In genomic region chr6:33059735-33060576, GRCm38 (mm10) we compare ENCODE assay signal across 8 mouse cellular contexts. TPM values are rescaled to one million over a fixed set of nuclear protein-coding genes. Genes with fewer than 3 reads are reported as not detected.
DNase-seq lines count a peak whose midpoint lies in the region; ATAC-seq and TF ChIP-seq lines count a peak whose summit lies in the region.

Gene Chchd3 (minus strand): TSS chr6:33060260.

- H3K4me3 ChIP-seq in CH12.LX (replicated peaks in 1 of 3; ENCODE audit: low read depth in 2 of 3, low read length in 2 of 3, poor library complexity in 1 of 3), result peak within 1 kb of the TSS; percentile 89 to 93 (median 89)
- H3K4me3 ChIP-seq in forebrain, embryonic 11.5 days (ENCODE audit: low read depth, low read length), result peak within 1 kb of the TSS; percentile 90
- H3K4me3 ChIP-seq in heart, embryonic 16.5 days (ENCODE audit: low read length), result peak within 1 kb of the TSS; percentile 93
- peak within 1 kb of the TSS; percentile 98 for H3K4me3 ChIP-seq in liver, embryonic 15.5 days (replicated peaks)
- peak within 1 kb of the TSS; percentile 92 for H3K4me3 ChIP-seq in neural tube, embryonic 12.5 days

- dilution Hi-C loops in CH12.LX (cut with MboI; ENCODE audit: extremely low pct_ligation_motif_present, extremely low pct_unique_long_range_greater_than_20kb, low sequenced_read_pairs), result no loop called here

- peak; percentile 84 for TF ChIP-seq POLR2A in CH12.LX (IDR thresholded peaks at IDR 0.05; ENCODE audit: low read depth, low read length)

- WGBS in forebrain, embryonic 11.5 days, result under 1% methylated on average over 49 of the region's 50 CpGs
- WGBS in heart, embryonic 16.5 days, result under 1% methylated on average over 50 of the region's 50 CpGs
- WGBS in liver, embryonic 15.5 days (ENCODE audit: insufficient replicate concordance), result under 1% methylated on average over 50 of the region's 50 CpGs
- WGBS in neural tube, embryonic 12.5 days, result under 1% methylated on average over 50 of the region's 50 CpGs

- H3K27me3 ChIP-seq in CH12.LX (replicated peaks), result peaks cover 5% of the 10 kb centered on the region
- H3K27me3 ChIP-seq in forebrain, embryonic 11.5 days (ENCODE audit: control insufficient read depth, insufficient read depth, low read length), result no peaks in the 10 kb centered on the region
- H3K27me3 ChIP-seq in heart, embryonic 16.5 days (ENCODE audit: control insufficient read depth, insufficient read depth, low read length), result no peaks in the 10 kb centered on the region
- H3K27me3 ChIP-seq in liver, embryonic 15.5 days, result peaks cover 13% of the 10 kb centered on the region; the same call in 1 of the 2 replicates
- H3K27me3 ChIP-seq in neural tube, embryonic 12.5 days (replicated peaks), result no peaks in the 10 kb centered on the region

- H3K9ac ChIP-seq in CH12.LX (ENCODE audit: insufficient read depth, low read depth), result peak within 1 kb of the TSS; percentile 70
- peak within 1 kb of the TSS; percentile 81 for H3K9ac ChIP-seq in forebrain, embryonic 11.5 days (ENCODE audit: low read length)
- peak within 1 kb of the TSS; percentile 94 for H3K9ac ChIP-seq in heart, embryonic 16.5 days (ENCODE audit: low read length)
- H3K9ac ChIP-seq in liver, embryonic 15.5 days, result peak within 1 kb of the TSS; percentile 74
- H3K9ac ChIP-seq in neural tube, embryonic 12.5 days, result peak within 1 kb of the TSS; percentile 81

- peaks cover 24% of the 10 kb centered on the region for H3K79me2 ChIP-seq in CH12.LX (replicated peaks; ENCODE audit: control insufficient read depth, extremely low read depth, insufficient read depth, poor library complexity, severe bottlenecking)

- H3K36me3 ChIP-seq in CH12.LX (replicated peaks in 1 of 2; ENCODE audit: control insufficient read depth in 1 of 2, insufficient read depth in 1 of 2, low read length in 1 of 2), result peaks cover 8 to 22% of the 10 kb centered on the region in 2 experiments
- no peaks in the 10 kb centered on the region; the same call in 1 of the 2 replicates for H3K36me3 ChIP-seq in forebrain, embryonic 11.5 days (ENCODE audit: control insufficient read depth, insufficient read depth, low read length)
- H3K36me3 ChIP-seq in heart, embryonic 16.5 days (ENCODE audit: control insufficient read depth, insufficient read depth), result 0 out of 2 replicates have a peak, but pooled peaks cover 2% of the 10 kb centered on the region
- H3K36me3 ChIP-seq in liver, embryonic 15.5 days (replicated peaks), result peaks cover under 1% of the 10 kb centered on the region; the same call in 1 of the 2 replicates
- peaks cover under 1% of the 10 kb centered on the region; the same call in 1 of the 2 replicates for H3K36me3 ChIP-seq in neural tube, embryonic 12.5 days

- in situ Hi-C loops in CH12.LX (cut with MboI; ENCODE audit: low pct_ligation_motif_present, low pct_unique_long_range_greater_than_20kb, low sequenced_read_pairs), result no loop called here

- no peaks in the 10 kb centered on the region for H3K9me3 ChIP-seq in CH12.LX (replicated peaks; ENCODE audit: low read length)
- no peaks in the 10 kb centered on the region for H3K9me3 ChIP-seq in forebrain, embryonic 11.5 days (ENCODE audit: control insufficient read depth, low read length)
- H3K9me3 ChIP-seq in heart, embryonic 16.5 days (replicated peaks; ENCODE audit: control insufficient read depth, low read length), result no peaks in the 10 kb centered on the region
- no peaks in the 10 kb centered on the region for H3K9me3 ChIP-seq in liver, embryonic 15.5 days (replicated peaks)
- H3K9me3 ChIP-seq in neural tube, embryonic 12.5 days, result no peaks in the 10 kb centered on the region

- DNase-seq in CH12.LX (ENCODE audit: extremely low read depth), result peak; percentile 99
- DNase-seq in c-Kit-positive CD71-positive TER-119-negative erythroid progenitor cells, embryonic 14.5 days (ENCODE audit: low read depth), result peak; percentile 98
- DNase-seq in forebrain, embryonic 11.5 days (ENCODE audit: low spot score), result peak; percentile 94
- peak; percentile 98 to 99 for DNase-seq in kidney, postnatal 36 days
- DNase-seq in telencephalon, adult 2 months (ENCODE audit: low read depth, low spot score), result peak; percentile 98

- no peak within 1 kb of the TSS; the same call in 1 of the 2 replicates for H3K27ac ChIP-seq in CH12.LX (ENCODE audit: insufficient read depth, low read depth)
- no peak within 1 kb of the TSS for H3K27ac ChIP-seq in forebrain, embryonic 11.5 days (ENCODE audit: low read depth, low read length)
- H3K27ac ChIP-seq in heart, embryonic 16.5 days (ENCODE audit: low read length), result peak within 1 kb of the TSS; percentile 91
- peak within 1 kb of the TSS; percentile 75 for H3K27ac ChIP-seq in liver, embryonic 15.5 days (replicated peaks)
- H3K27ac ChIP-seq in neural tube, embryonic 12.5 days, result no peak within 1 kb of the TSS

- ATAC-seq in forebrain, embryonic 11.5 days (replicated peaks; ENCODE audit: low FRiP score), result peak; percentile 100
- ATAC-seq in heart, embryonic 16.5 days (replicated peaks; ENCODE audit: extremely low read depth, insufficient read depth, low FRiP score), result peak; percentile 99
- peak; percentile 97 for ATAC-seq in liver, embryonic 15.5 days (ENCODE audit: insufficient read depth)
- ATAC-seq in neural tube, embryonic 12.5 days (ENCODE audit: low FRiP score, low read depth), result peak; percentile 100

- no peak for TF ChIP-seq RAD21 in CH12.LX (IDR thresholded peaks at IDR 0.05; ENCODE audit: low read depth, low read length)

- TF ChIP-seq CTCF in CH12.LX (conservative IDR thresholded peaks at IDR 0.05 in 1 of 2, IDR thresholded peaks at IDR 0.05 in 1 of 2; ENCODE audit: low read depth in 2 of 2, low read length in 2 of 2), result no peak

- peak within 1 kb of the TSS; percentile 83 for H3K4me2 ChIP-seq in CH12.LX (ENCODE audit: insufficient read depth, low read depth, poor library complexity, severe bottlenecking)
- H3K4me2 ChIP-seq in forebrain, embryonic 11.5 days (ENCODE audit: low read depth, low read length, severe bottlenecking), result peak within 1 kb of the TSS; percentile 63
- H3K4me2 ChIP-seq in heart, embryonic 16.5 days (ENCODE audit: low read depth, low read length), result peak within 1 kb of the TSS; percentile 77
- peak within 1 kb of the TSS; percentile 80 for H3K4me2 ChIP-seq in liver, embryonic 15.5 days
- H3K4me2 ChIP-seq in neural tube, embryonic 12.5 days (replicated peaks), result peak within 1 kb of the TSS; percentile 75

- TF ChIP-seq EP300 in CH12.LX (IDR thresholded peaks at IDR 0.05; ENCODE audit: low read length), result no peak

- H3K4me1 ChIP-seq in CH12.LX (ENCODE audit: control insufficient read depth in 1 of 2, insufficient read depth in 2 of 2), result peaks cover 0 to 29% of the 10 kb centered on the region in 2 experiments; a peak in 2 of 4 replicates
- 0 out of 2 replicates have a peak, but pooled peaks cover 2% of the 10 kb centered on the region for H3K4me1 ChIP-seq in forebrain, embryonic 11.5 days (replicated peaks; ENCODE audit: control insufficient read depth, insufficient read depth, low read length)
- H3K4me1 ChIP-seq in heart, embryonic 16.5 days (ENCODE audit: control insufficient read depth, insufficient read depth, low read length), result peaks cover 25% of the 10 kb centered on the region
- peaks cover 38% of the 10 kb centered on the region for H3K4me1 ChIP-seq in liver, embryonic 15.5 days (replicated peaks)
- peaks cover 6% of the 10 kb centered on the region for H3K4me1 ChIP-seq in neural tube, embryonic 12.5 days

TF ChIP-seq in CH12.LX, 34 proteins besides CTCF, POLR2A, EP300 and RAD21 (continues in another document):
- TF ChIP-seq ZC3H11A (IDR thresholded peaks at IDR 0.05; ENCODE audit: low read depth, low read length) (no peak), USF2 (conservative IDR thresholded peaks at IDR 0.05; ENCODE audit: low read depth, low read length) (peak; percentile 92), PAX5 (IDR thresholded peaks at IDR 0.05; ENCODE audit: low read length) (no peak), MYC (IDR thresholded peaks at IDR 0.05; ENCODE audit: low read depth, low read length) (peak; percentile 18; the same call in 1 of the 2 replicates), NELFE (IDR thresholded peaks at IDR 0.05; ENCODE audit: low read depth, low read length) (peak; percentile 74; the same call in 1 of the 2 replicates), SIN3A (IDR thresholded peaks at IDR 0.05; ENCODE audit: low read length) (no peak; the same call in 1 of the 2 replicates), E2F4 (IDR thresholded peaks at IDR 0.05; ENCODE audit: insufficient replicate concordance, low read depth, low read length) (no peak), JUN (IDR thresholded peaks at IDR 0.05; ENCODE audit: insufficient read depth, low read depth, low read length) (no peak), BHLHE40 (IDR thresholded peaks at IDR 0.05; ENCODE audit: low read depth, low read length) (peak; percentile 90), GABPA (IDR thresholded peaks at IDR 0.05; ENCODE audit: insufficient replicate concordance, low read depth, low read length) (peak; percentile 64; the same call in 1 of the 2 replicates), MAX (IDR thresholded peaks at IDR 0.05; ENCODE audit: low read length) (peak; percentile 95), NRF1 (IDR thresholded peaks at IDR 0.05; ENCODE audit: low read depth, low read length) (0 out of 2 replicates have a peak, but pooled peaks have one; percentile 23), IRF4 (IDR thresholded peaks at IDR 0.05; ENCODE audit: low read depth, low read length) (no peak), MXI1 (IDR thresholded peaks at IDR 0.05; ENCODE audit: low read depth, low read length) (peak; percentile 95), KAT2A (IDR thresholded peaks at IDR 0.05; ENCODE audit: insufficient replicate concordance, low read length) (peak; percentile 99), ZMIZ1 (IDR thresholded peaks at IDR 0.05; ENCODE audit: low read depth, low read length) (no peak), CHD1 (IDR thresholded peaks at IDR 0.05; ENCODE audit: low read depth, low read length) (no peak), ELF1 (IDR thresholded peaks at IDR 0.05; ENCODE audit: low read depth, low read length) (peak; percentile 90), ZNF384 (IDR thresholded peaks at IDR 0.05; ENCODE audit: low read depth, low read length) (no peak), HCFC1 (IDR thresholded peaks at IDR 0.05; ENCODE audit: low read depth, low read length) (peak; percentile 96), MAZ (IDR thresholded peaks at IDR 0.05; ENCODE audit: low read depth, low read length) (no peak), CHD2 (IDR thresholded peaks at IDR 0.05; ENCODE audit: low read length) (peak; percentile 94)

RNA-seq across cellular contexts. Expression of gene Chchd3, which starts in this region (rescaled TPM):
- 116 and 125 TPM in 2 replicates for total RNA-seq in CH12.LX (2012; rRNA removed)
- 197 and 221 TPM in 2 replicates for total RNA-seq in CH12.LX (2014; rRNA removed)
- 133 and 163 TPM in 2 replicates for polyA plus RNA-seq in CH12.LX (2012; ENCODE audit: insufficient read length, low read depth)
- polyA plus RNA-seq in forebrain, embryonic 11.5 days (2014; fragmentation: Nextera tagmentation; extraction: Ambion mirVana), result 131 and 135 TPM in 2 replicates
- 236 and 264 TPM in 2 replicates for polyA plus RNA-seq in heart, embryonic 16.5 days (2015; fragmentation: Nextera tagmentation; extraction: Ambion mirVana)
- 64.8 and 66.9 TPM in 2 replicates for polyA plus RNA-seq in liver, embryonic 15.5 days (2015; fragmentation: Nextera tagmentation; extraction: Ambion mirVana)
- 108 and 115 TPM in 2 replicates for polyA plus RNA-seq in neural tube, embryonic 12.5 days (2016; fragmentation: Nextera tagmentation; extraction: Ambion mirVana)

Comparison
In these comparisons a context has a peak if more than half of its experiments do, and no peak if none do; other contexts are left out.
1. H3K27ac ChIP-seq: peak in heart, embryonic 16.5 days (single experiment) and liver, embryonic 15.5 days (single experiment); none in CH12.LX (single experiment), forebrain, embryonic 11.5 days (single experiment) and neural tube, embryonic 12.5 days (single experiment).
2. Peak in every context shown above with its lines, with median percentiles within 50 percentile points of each other: DNase-seq, H3K4me2 ChIP-seq, H3K4me3 ChIP-seq, H3K9ac ChIP-seq and ATAC-seq.